Mouse (Mus musculus): ENCODE results near the gene Ints3. TPM values are rescaled to one million over a fixed set of nuclear protein-coding genes. Genes with fewer than 3 reads are reported as not detected.

Gene Ints3
- polyA plus RNA-seq, 1 experiment, result 13.2 TPM

GRCm38 (mm10) chr3:90451396-90452095 lies 18.1 kb upstream of the Ints3 start:
- Histone ChIP-seq H3K4me3 (ENCODE audit: insufficient read depth, low read depth, low read length) (no peak overlapping the region), H3K27ac (replicated peaks; ENCODE audit: low read depth, low read length) (peak overlapping the region; percentile 11; the same call in 1 of the 2 replicates)

GRCm38 (mm10) chr3:90450874-90451273 lies 17.5 kb upstream of the Ints3 start:
- H3K27ac ChIP-seq (replicated peaks; ENCODE audit: low read depth, low read length), result peak overlapping the region; percentile 11; the same call in 1 of the 2 replicates
- H3K4me3 ChIP-seq (ENCODE audit: insufficient read depth, low read depth, low read length), result no peak overlapping the region
- peaks cover 19% of the 10 kb centered on the region for H3K4me1 ChIP-seq (ENCODE audit: control insufficient read depth, insufficient read depth, insufficient read length, low read length)

More at GRCm38 (mm10) chr3:90451396-90452095, 18.1 kb upstream of the Ints3 start:
- H3K4me1 ChIP-seq (ENCODE audit: control insufficient read depth, insufficient read depth, insufficient read length, low read length), result peaks cover 19% of the 10 kb centered on the region

GRCm38 (mm10) chr3:90448626-90449025 lies 15.2 kb upstream of the Ints3 start:
- Histone ChIP-seq H3K27ac (replicated peaks; ENCODE audit: low read depth, low read length) (peak overlapping the region; percentile 80), H3K4me1 (ENCODE audit: control insufficient read depth, insufficient read depth, insufficient read length, low read length) (peaks cover 21% of the 10 kb centered on the region)

GRCm38 (mm10) chr3:90447123-90447494 lies 13.7 kb upstream of the Ints3 start:
- peak overlapping the region; percentile 98 for H3K27ac ChIP-seq (replicated peaks; ENCODE audit: low read depth, low read length)
- no peak overlapping the region for H3K4me3 ChIP-seq (ENCODE audit: insufficient read depth, low read depth, low read length)
- H3K4me1 ChIP-seq (ENCODE audit: control insufficient read depth, insufficient read depth, insufficient read length, low read length), result peaks cover 27% of the 10 kb centered on the region

More at GRCm38 (mm10) chr3:90448626-90449025, 15.2 kb upstream of the Ints3 start:
- H3K4me3 ChIP-seq (ENCODE audit: insufficient read depth, low read depth, low read length), result no peak overlapping the region

- H3K4me3 ChIP-seq (ENCODE audit: insufficient read depth, low read depth, low read length), result peak overlapping the region; percentile 6
- peaks cover 23% of the 10 kb centered on the region for H3K4me1 ChIP-seq (ENCODE audit: control insufficient read depth, insufficient read depth, insufficient read length, low read length)
- peak overlapping the region; percentile 98 for H3K27ac ChIP-seq (replicated peaks; ENCODE audit: low read depth, low read length)
These were observed 13.1 kb upstream of the Ints3 start for GRCm38 (mm10) chr3:90446389-90447122.

GRCm38 (mm10) chr3:90445417-90446200 lies 12.2 kb upstream of the Ints3 start:
- no peak overlapping the region for H3K4me3 ChIP-seq (ENCODE audit: insufficient read depth, low read depth, low read length)
- peak overlapping the region; percentile 73 for H3K27ac ChIP-seq (replicated peaks; ENCODE audit: low read depth, low read length)
- H3K4me1 ChIP-seq (ENCODE audit: control insufficient read depth, insufficient read depth, insufficient read length, low read length), result peaks cover 19% of the 10 kb centered on the region

- H3K27ac ChIP-seq (replicated peaks; ENCODE audit: low read depth, low read length), result peak overlapping the region; percentile 66; the same call in 1 of the 2 replicates
- peaks cover 19% of the 10 kb centered on the region for H3K4me1 ChIP-seq (ENCODE audit: control insufficient read depth, insufficient read depth, insufficient read length, low read length)
- H3K4me3 ChIP-seq (ENCODE audit: insufficient read depth, low read depth, low read length), result no peak overlapping the region
These were observed 10.6 kb upstream of the Ints3 start for GRCm38 (mm10) chr3:90443977-90444376.

- Histone ChIP-seq H3K4me1 (ENCODE audit: control insufficient read depth, insufficient read depth, insufficient read length, low read length) (peaks cover 7% of the 10 kb centered on the region; the same call in 1 of the 2 replicates), H3K4me3 (ENCODE audit: insufficient read depth, low read depth, low read length) (no peak overlapping the region), H3K27ac (replicated peaks; ENCODE audit: low read depth, low read length) (no peak overlapping the region)
These were observed 7.3 kb upstream of the Ints3 start for GRCm38 (mm10) chr3:90440756-90441155.

GRCm38 (mm10) chr3:90437131-90437530 lies 3.7 kb upstream of the Ints3 start:
- Histone ChIP-seq H3K4me3 (ENCODE audit: insufficient read depth, low read depth, low read length) (no peak overlapping the region), H3K27ac (replicated peaks; ENCODE audit: low read depth, low read length) (no peak overlapping the region), H3K4me1 (ENCODE audit: control insufficient read depth, insufficient read depth, insufficient read length, low read length) (no peaks in the 10 kb centered on the region)

- H3K4me1 ChIP-seq (ENCODE audit: control insufficient read depth, insufficient read depth, insufficient read length, low read length), result 0 out of 2 replicates have a peak, but pooled peaks cover 3% of the 10 kb centered on the region
- H3K4me3 ChIP-seq (ENCODE audit: insufficient read depth, low read depth, low read length), result peak overlapping the region; percentile 71
- H3K27ac ChIP-seq (replicated peaks; ENCODE audit: low read depth, low read length), result peak overlapping the region; percentile 63; the same call in 1 of the 2 replicates
These were observed 780 bp upstream of the Ints3 start for GRCm38 (mm10) chr3:90434073-90434730.

GRCm38 (mm10) chr3:90432811-90433219 lies 607 bp downstream of the Ints3 start:
- Histone ChIP-seq H3K4me3 (ENCODE audit: insufficient read depth, low read depth, low read length) (peak overlapping the region; percentile 71), H3K27ac (replicated peaks; ENCODE audit: low read depth, low read length) (peak overlapping the region; percentile 89)

GRCm38 (mm10) chr3:90432348-90432747 lies 1.1 kb downstream of the Ints3 start:
- Histone ChIP-seq H3K4me1 (ENCODE audit: control insufficient read depth, insufficient read depth, insufficient read length, low read length) (peaks cover 8% of the 10 kb centered on the region), H3K4me3 (ENCODE audit: insufficient read depth, low read depth, low read length) (peak overlapping the region; percentile 71), H3K27ac (replicated peaks; ENCODE audit: low read depth, low read length) (no peak overlapping the region)

More at GRCm38 (mm10) chr3:90432811-90433219, 607 bp downstream of the Ints3 start:
- H3K4me1 ChIP-seq (ENCODE audit: control insufficient read depth, insufficient read depth, insufficient read length, low read length), result peaks cover 8% of the 10 kb centered on the region

- Histone ChIP-seq H3K27ac (replicated peaks; ENCODE audit: low read depth, low read length) (no peak overlapping the region), H3K4me3 (ENCODE audit: insufficient read depth, low read depth, low read length) (no peak overlapping the region), H3K4me1 (ENCODE audit: control insufficient read depth, insufficient read depth, insufficient read length, low read length) (peaks cover 8% of the 10 kb centered on the region)
These were observed 3.8 kb downstream of the Ints3 start for GRCm38 (mm10) chr3:90429576-90429975.

- Histone ChIP-seq H3K4me1 (ENCODE audit: control insufficient read depth, insufficient read depth, insufficient read length, low read length) (peaks cover 8% of the 10 kb centered on the region), H3K4me3 (ENCODE audit: insufficient read depth, low read depth, low read length) (no peak overlapping the region), H3K27ac (replicated peaks; ENCODE audit: low read depth, low read length) (peak overlapping the region; percentile 76)
These were observed 5.2 kb downstream of the Ints3 start for GRCm38 (mm10) chr3:90428186-90428585.
